Mouse (Mus musculus): ENCODE results near the gene 4931406P16Rik. TPM values are rescaled to one million over a fixed set of nuclear protein-coding genes. Genes with fewer than 3 reads are reported as not detected.

4931406P16Rik gene
- polyA plus RNA-seq, 1 experiment from 2014 or later = 26.0 TPM

DNA sequence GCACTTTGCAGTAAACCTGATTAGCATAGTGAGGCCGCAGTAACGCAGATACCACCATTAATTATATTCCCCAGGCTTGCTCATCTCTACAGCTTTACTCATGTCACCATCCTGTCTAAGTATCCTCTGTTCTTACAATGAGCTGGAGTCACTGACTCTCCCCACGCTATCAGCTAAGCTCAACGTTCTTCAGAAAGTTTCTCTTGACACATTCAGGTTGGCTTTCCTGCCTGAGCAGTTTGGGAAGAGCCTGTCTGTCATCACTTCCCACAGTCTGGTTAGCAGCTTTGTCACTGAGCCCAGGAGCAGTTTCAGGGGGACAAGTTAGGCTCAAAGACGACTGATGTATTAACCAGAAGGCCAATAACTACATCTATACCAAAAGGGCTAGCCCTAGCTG, 4.8 kb downstream of the 4931406P16Rik start:
- no peak overlapping the region for H3K4me3 ChIP-seq
- H3K4me1 ChIP-seq = peaks cover 9% of the 10 kb centered on the region
- no peaks in the 10 kb centered on the region for H3K27me3 ChIP-seq
- no peaks in the 10 kb centered on the region for H3K9me3 ChIP-seq (replicated peaks)
- no peaks in the 10 kb centered on the region for H3K36me3 ChIP-seq (ENCODE audit: poor library complexity, severe bottlenecking)
- H3K4me2 ChIP-seq = no peak overlapping the region
- H3K27ac ChIP-seq = no peak overlapping the region
- H3K9ac ChIP-seq = no peak overlapping the region
- ATAC-seq = no peak
- WGBS = 86% methylated on average over 5 of the region's 5 CpGs

DNA sequence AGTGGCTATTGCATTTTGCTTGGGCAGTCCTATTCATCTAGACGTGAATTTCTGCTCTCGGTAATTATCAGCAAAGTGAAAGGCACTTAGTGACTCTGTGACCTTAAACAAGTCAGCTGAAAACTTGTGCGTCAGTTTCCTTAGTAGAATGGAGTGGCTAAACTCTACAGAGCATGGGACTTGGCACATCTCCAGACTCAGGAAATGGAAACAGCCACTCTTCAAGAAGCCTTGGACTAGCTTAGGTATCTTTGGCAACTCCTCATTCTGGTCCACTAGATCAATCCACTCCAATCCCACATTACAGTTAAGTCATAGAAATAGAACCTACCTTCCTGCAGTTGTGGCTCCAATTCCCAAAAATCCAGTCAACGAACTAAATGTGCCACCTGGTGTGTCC, 7.9 kb downstream of the 4931406P16Rik start:
- Histone ChIP-seq H3K27ac (no peak overlapping the region), H3K9ac (no peak overlapping the region), H3K9me3 (replicated peaks) (0 out of 2 replicates have a peak, but pooled peaks cover 3% of the 10 kb centered on the region), H3K27me3 (no peaks in the 10 kb centered on the region), H3K36me3 (ENCODE audit: poor library complexity, severe bottlenecking) (peaks cover 7% of the 10 kb centered on the region; the same call in 1 of the 2 replicates), H3K4me3 (no peak overlapping the region), H3K4me1 (no peaks in the 10 kb centered on the region), H3K4me2 (no peak overlapping the region)
- WGBS = 71% methylated on average over 4 of the region's 4 CpGs
- no peak for ATAC-seq

DNA sequence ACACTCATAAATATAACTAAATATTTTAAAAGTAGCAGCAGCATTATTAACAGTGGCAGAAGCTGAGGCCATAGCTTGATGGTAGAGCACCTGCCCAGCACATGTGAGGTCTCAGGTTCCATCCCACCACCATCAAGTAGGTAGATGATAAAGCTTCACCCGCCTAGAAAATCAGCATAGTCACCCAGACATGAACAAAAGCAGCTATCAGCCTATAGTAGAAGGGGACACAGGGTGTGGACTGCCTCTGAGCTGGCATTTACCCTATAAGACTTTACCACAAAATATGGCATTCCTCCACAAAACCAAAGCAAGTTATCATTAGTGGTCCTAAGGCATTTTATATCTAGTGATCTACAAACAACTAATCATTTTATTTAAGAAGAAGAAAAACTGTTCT, 10.7 kb downstream of the 4931406P16Rik start:
- no peak overlapping the region for H3K9ac ChIP-seq
- H3K9me3 ChIP-seq (replicated peaks) = 0 out of 2 replicates have a peak, but pooled peaks cover 3% of the 10 kb centered on the region
- H3K4me3 ChIP-seq = no peak overlapping the region
- H3K27ac ChIP-seq = no peak overlapping the region
- WGBS = 91% methylated on average over 1 of the region's 1 CpGs
- peaks cover 7% of the 10 kb centered on the region; the same call in 1 of the 2 replicates for H3K36me3 ChIP-seq (ENCODE audit: poor library complexity, severe bottlenecking)
- H3K4me2 ChIP-seq = no peak overlapping the region
- no peaks in the 10 kb centered on the region for H3K27me3 ChIP-seq
- ATAC-seq = no peak
- no peaks in the 10 kb centered on the region for H3K4me1 ChIP-seq

DNA sequence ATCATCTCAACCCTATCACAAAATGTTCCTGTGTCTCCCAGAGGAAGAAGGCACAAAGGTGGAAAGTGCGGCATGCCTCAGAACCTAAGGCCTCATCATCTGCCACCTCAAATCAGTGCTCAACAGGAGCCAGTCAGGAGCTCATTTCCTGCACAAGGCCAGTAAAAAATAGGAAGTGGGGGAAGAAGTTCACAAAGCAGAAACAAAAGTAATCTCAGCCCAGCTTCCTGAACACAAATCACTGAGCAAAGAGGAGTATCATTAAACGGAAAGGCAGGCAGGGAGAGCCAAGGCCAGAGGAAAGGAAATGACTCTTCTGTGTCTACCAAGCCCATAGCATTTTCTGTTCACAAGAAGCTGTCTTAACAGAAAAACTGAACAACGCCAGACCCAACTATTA, 11.4 kb downstream of the 4931406P16Rik start:
- H3K36me3 ChIP-seq (ENCODE audit: poor library complexity, severe bottlenecking) = peaks cover 7% of the 10 kb centered on the region; the same call in 1 of the 2 replicates
- no peaks in the 10 kb centered on the region for H3K4me1 ChIP-seq
- H3K27ac ChIP-seq = no peak overlapping the region
- H3K9ac ChIP-seq = no peak overlapping the region
- no peak for ATAC-seq
- WGBS = 94% methylated on average over 3 of the region's 3 CpGs
- no peak overlapping the region for H3K4me3 ChIP-seq
- H3K27me3 ChIP-seq = no peaks in the 10 kb centered on the region
- H3K9me3 ChIP-seq (replicated peaks) = 0 out of 2 replicates have a peak, but pooled peaks cover 3% of the 10 kb centered on the region
- H3K4me2 ChIP-seq = no peak overlapping the region

DNA sequence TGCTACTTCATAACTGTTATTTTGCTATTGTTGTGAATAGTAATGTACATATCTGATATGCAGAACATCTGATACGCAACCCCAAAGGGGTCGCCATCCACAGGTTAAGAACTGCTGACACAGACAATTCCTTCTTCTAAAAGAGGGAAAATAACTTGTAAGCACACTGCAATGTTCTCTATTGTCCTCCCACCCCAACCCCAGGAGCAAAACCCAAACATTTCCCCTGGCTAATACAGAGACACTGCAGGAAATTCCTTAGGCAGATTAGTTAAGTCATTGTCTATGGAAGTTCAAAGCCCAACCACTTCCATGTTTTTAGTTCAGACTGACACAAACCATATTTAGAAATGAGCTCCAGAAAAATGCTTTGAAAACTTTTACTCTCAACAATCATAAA, 14.5 kb downstream of the 4931406P16Rik start:
- 79% methylated on average over 2 of the region's 2 CpGs for WGBS
- Histone ChIP-seq H3K4me2 (no peak overlapping the region), H3K4me1 (no peaks in the 10 kb centered on the region), H3K9ac (no peak overlapping the region), H3K4me3 (no peak overlapping the region), H3K36me3 (ENCODE audit: poor library complexity, severe bottlenecking) (peaks cover 7% of the 10 kb centered on the region; the same call in 1 of the 2 replicates), H3K27ac (no peak overlapping the region), H3K27me3 (no peaks in the 10 kb centered on the region), H3K9me3 (replicated peaks) (0 out of 2 replicates have a peak, but pooled peaks cover 3% of the 10 kb centered on the region)
- no peak for ATAC-seq

DNA sequence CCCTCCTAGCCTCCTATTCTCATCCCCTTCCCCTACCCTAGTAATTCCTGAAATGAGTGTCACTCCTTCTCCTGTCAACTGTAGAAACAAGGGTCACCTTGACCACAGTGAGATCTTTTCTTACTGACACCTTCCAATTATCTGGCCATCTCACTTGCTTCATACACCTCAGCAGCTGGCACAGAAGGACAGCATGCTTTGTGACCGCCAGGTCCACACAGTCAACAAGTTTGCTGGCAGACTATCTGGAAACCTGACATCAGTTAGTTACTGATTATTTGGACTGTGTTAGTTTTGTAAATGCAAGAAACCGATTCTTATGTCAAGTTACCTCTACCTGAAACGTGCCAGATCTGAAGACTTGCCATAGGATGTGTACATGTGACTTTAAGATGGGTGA, 17.2 kb downstream of the 4931406P16Rik start:
- no peaks in the 10 kb centered on the region for H3K27me3 ChIP-seq
- H3K4me2 ChIP-seq = no peak overlapping the region
- 91% methylated on average over 3 of the region's 3 CpGs for WGBS
- no peaks in the 10 kb centered on the region for H3K4me1 ChIP-seq
- no peak overlapping the region for H3K27ac ChIP-seq
- no peak overlapping the region for H3K9ac ChIP-seq
- H3K4me3 ChIP-seq = no peak overlapping the region
- H3K36me3 ChIP-seq (ENCODE audit: poor library complexity, severe bottlenecking) = no peaks in the 10 kb centered on the region
- H3K9me3 ChIP-seq (replicated peaks) = no peaks in the 10 kb centered on the region
- no peak for ATAC-seq

DNA sequence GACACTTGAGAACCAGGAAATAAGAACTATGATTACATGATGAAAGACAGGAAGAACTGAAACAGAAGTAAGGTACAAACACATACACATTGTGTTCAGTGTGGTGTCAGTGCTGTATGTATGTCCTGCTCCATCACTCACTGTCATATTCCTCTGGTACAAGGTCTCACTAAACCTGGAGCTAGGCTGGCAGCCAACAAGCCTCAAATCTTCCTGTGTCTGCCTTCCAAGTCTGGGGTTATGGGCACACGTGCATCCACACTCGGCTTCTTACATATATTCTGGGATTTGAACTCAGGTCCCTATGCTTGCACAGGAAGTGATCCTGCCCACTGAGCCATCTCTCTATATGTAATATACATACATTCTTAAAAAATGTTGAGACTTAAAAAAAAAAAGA, 20.7 kb downstream of the 4931406P16Rik start:
- no peak for ATAC-seq
- Histone ChIP-seq H3K27me3 (no peaks in the 10 kb centered on the region), H3K4me2 (no peak overlapping the region), H3K4me1 (no peaks in the 10 kb centered on the region), H3K36me3 (ENCODE audit: poor library complexity, severe bottlenecking) (no peaks in the 10 kb centered on the region), H3K9ac (no peak overlapping the region), H3K27ac (no peak overlapping the region), H3K4me3 (no peak overlapping the region), H3K9me3 (replicated peaks) (no peaks in the 10 kb centered on the region)
- 89% methylated on average over 2 of the region's 2 CpGs for WGBS

DNA sequence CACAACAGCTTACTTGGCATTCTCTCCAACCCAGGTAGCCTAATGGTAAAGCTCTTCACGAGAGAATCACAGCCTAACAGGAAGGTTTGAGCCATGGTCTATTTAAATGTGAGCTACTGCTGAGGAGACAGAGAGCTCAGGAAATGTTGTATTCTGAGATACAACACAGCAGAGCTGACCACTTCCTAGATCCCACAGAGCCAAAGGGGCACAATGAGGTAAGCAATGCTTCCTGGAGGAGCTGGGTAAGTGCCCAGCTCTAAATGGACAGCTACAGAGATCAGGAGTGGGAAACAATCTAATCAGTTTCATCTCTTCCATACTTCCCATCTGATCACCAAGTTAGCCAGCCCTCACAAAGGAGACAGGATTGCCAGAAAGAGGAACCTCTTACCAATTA, 22.1 kb downstream of the 4931406P16Rik start:
- 81% methylated on average over 1 of the region's 1 CpGs for WGBS
- no peaks in the 10 kb centered on the region for H3K4me1 ChIP-seq
- no peak for ATAC-seq
- H3K36me3 ChIP-seq (ENCODE audit: poor library complexity, severe bottlenecking) = no peaks in the 10 kb centered on the region
- H3K9ac ChIP-seq = no peak overlapping the region
- no peaks in the 10 kb centered on the region for H3K27me3 ChIP-seq
- no peak overlapping the region for H3K4me2 ChIP-seq
- H3K27ac ChIP-seq = no peak overlapping the region
- no peak overlapping the region for H3K4me3 ChIP-seq
- no peaks in the 10 kb centered on the region for H3K9me3 ChIP-seq (replicated peaks)

DNA sequence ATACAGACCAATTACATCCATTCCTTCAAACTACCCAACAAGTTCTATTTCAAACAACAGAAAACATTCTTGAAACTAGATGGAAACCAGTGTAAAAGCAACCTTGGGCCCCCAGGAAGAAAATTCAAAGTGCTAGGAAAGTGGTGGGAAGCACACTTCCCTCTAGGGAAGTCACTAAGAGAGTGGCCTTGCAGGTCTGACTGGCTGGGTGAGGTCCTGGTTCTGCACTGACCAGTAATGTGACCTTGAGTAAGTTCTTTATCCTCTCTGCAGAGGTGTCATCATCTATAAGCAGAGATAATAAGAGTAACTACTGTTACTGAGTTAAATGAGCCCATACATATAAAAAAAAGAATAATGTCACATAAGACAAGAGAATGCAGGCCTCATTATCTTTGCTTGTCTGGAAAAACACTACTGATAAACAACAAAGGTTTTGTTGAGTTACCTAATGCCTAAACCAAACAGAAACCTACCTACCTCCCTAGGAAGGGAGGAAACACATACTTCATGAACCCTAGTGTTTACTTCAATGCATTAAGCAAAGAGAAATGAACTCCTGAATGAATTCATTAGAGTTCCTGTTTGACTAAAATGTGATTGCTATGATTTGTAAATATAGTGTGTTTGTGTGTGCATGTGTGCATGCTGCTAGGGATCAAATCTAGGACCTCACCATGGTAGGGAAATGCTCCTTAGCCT, 22.8 kb downstream of the 4931406P16Rik start:
- H3K27me3 ChIP-seq = no peaks in the 10 kb centered on the region
- H3K9me3 ChIP-seq (replicated peaks) = no peaks in the 10 kb centered on the region
- H3K9ac ChIP-seq = no peak overlapping the region
- no peak overlapping the region for H3K4me3 ChIP-seq
- H3K4me1 ChIP-seq = no peaks in the 10 kb centered on the region
- no peak overlapping the region for H3K27ac ChIP-seq
- no peak for ATAC-seq
- no peak overlapping the region for H3K4me2 ChIP-seq
- H3K36me3 ChIP-seq (ENCODE audit: poor library complexity, severe bottlenecking) = 0 out of 2 replicates have a peak, but pooled peaks cover 2% of the 10 kb centered on the region

DNA sequence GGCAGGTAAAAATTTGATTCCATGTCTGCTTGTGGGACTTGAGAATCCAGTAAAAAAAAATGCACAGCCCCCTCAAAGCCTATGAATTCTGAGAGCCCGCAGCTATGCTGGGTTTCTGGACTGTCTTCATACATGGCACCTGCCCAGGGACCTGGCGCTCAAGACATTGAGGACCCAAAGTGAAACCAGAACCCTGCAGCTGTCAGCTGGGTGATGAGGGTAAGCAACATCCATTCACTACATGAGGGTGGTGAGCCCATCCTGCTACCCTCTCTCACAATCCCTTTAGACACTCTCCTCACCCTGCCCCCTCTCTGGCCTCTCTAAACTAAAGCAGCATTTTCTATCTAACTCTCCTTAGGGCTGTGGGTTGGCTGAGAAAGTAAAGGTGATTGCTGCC, 35.7 kb downstream of the 4931406P16Rik start:
- Histone ChIP-seq H3K27ac (no peak overlapping the region), H3K9ac (no peak overlapping the region), H3K9me3 (replicated peaks) (no peaks in the 10 kb centered on the region), H3K36me3 (ENCODE audit: poor library complexity, severe bottlenecking) (peaks cover 7% of the 10 kb centered on the region), H3K4me1 (no peaks in the 10 kb centered on the region), H3K4me2 (no peak overlapping the region), H3K27me3 (no peaks in the 10 kb centered on the region), H3K4me3 (no peak overlapping the region)
- no peak for ATAC-seq
- 96% methylated on average over 2 of the region's 2 CpGs for WGBS

DNA sequence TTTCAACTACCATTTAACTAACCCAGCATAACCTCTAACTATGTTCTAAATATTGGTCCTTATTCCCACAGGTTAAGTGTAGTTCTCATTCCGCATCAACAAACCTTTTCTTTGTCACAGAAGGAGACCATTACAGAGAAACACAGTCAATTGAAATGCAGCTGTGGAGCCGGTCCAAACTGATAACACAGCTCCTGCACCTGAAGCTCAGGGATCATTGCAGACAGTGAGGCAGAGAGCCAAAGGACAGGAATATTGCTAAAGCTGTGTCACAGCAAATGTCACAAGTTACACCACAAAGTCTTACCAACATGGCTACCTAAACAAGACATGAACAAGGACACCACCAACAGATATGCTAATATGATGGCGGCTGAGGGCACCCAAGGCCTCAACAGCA, 37.3 kb downstream of the 4931406P16Rik start:
- no peak overlapping the region for H3K9ac ChIP-seq
- H3K27me3 ChIP-seq = no peaks in the 10 kb centered on the region
- no peak for ATAC-seq
- H3K4me1 ChIP-seq = no peaks in the 10 kb centered on the region
- no peak overlapping the region for H3K27ac ChIP-seq
- no peak overlapping the region for H3K4me3 ChIP-seq
- H3K9me3 ChIP-seq (replicated peaks) = no peaks in the 10 kb centered on the region
- no peak overlapping the region for H3K4me2 ChIP-seq
- 82% methylated on average over 3 of the region's 3 CpGs for WGBS
- H3K36me3 ChIP-seq (ENCODE audit: poor library complexity, severe bottlenecking) = peaks cover 5% of the 10 kb centered on the region

DNA sequence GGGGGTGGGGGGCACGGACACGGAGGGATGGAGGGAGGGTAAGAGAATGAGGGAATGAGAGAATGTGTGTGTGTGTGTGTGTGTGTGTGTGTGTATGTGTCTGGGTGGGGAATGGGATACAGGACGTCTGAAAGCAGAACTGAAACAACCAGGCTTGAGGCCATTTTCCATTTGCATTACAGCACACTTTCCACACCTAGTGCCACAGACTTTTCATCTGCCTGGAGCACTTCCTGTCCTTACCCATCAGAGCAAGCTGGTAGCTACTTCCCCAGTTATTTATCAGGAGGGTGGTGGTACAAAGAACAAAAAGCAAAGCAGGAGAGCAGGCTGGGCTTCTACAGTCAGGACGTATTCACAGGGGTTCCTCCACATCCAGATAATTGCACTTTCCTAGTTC, 40.9 kb downstream of the 4931406P16Rik start:
- ATAC-seq = no peak
- WGBS = 74% methylated on average over 4 of the region's 4 CpGs
- Histone ChIP-seq H3K36me3 (ENCODE audit: poor library complexity, severe bottlenecking) (peaks cover 5% of the 10 kb centered on the region), H3K4me2 (no peak overlapping the region), H3K4me1 (peaks cover 9% of the 10 kb centered on the region; the same call in 1 of the 2 replicates), H3K9ac (no peak overlapping the region), H3K4me3 (no peak overlapping the region), H3K9me3 (replicated peaks) (no peaks in the 10 kb centered on the region), H3K27me3 (no peaks in the 10 kb centered on the region), H3K27ac (no peak overlapping the region)

DNA sequence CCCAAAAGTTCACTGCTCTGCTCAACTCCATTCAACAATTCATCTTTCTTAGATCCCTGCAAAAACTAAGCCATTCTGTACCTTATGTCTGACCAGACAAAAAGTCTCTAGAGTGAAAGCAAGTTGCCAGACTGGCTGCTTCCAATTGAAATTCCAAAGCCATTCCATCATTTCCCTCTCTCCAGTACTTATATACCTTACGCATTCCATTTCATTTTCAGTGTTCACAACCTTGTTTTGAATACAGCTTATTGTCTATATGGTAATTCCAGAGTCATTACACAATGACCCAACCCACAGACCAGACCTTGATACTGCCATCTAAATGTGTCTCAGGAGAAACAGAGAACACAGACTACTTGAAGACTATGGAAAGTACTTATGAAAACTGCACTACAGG, 44.9 kb downstream of the 4931406P16Rik start:
- Histone ChIP-seq H3K4me1 (peaks cover 13% of the 10 kb centered on the region; the same call in 1 of the 2 replicates), H3K4me2 (no peak overlapping the region), H3K4me3 (no peak overlapping the region), H3K9me3 (replicated peaks) (no peaks in the 10 kb centered on the region), H3K9ac (no peak overlapping the region), H3K36me3 (ENCODE audit: poor library complexity, severe bottlenecking) (no peaks in the 10 kb centered on the region), H3K27ac (no peak overlapping the region), H3K27me3 (no peaks in the 10 kb centered on the region)
- ATAC-seq = no peak
- WGBS = 52% methylated on average over 1 of the region's 1 CpGs

Measured in forebrain, embryonic 13.5 days (tissue).